Mouse (Mus musculus) CH12.LX (cell line): ENCODE data around the gene Lpin2. TPM values are rescaled to one million over a fixed set of nuclear protein-coding genes. Genes with fewer than 3 reads are reported as not detected.

Source experiments
- DNase-seq: peaks from one replicate; pipeline ENCODE4 v3.0.0-alpha.2; 2013; ENCODE audit errors: extremely low read depth
- H3K27ac ChIP-seq: 2 replicates; pipeline ENCODE4 v1.5.1; 2012; ENCODE audit warnings: low read depth, mild to moderate bottlenecking, control low read depth, moderate library complexity; ENCODE audit not compliant: insufficient read depth
- H3K27me3 ChIP-seq: replicated peaks from 2 replicates; pipeline ENCODE3; 2012; ENCODE audit warnings: inconsistent platforms
- H3K36me3 ChIP-seq, 2 experiments: replicated peaks in 1 of 2; 2 replicates each; pipeline versions ENCODE3 to v1.6.1; 2012; ENCODE audit warnings: inconsistent platforms in 1 of 2, low read length in 1 of 2, mild to moderate bottlenecking in 1 of 2, mixed read lengths in 1 of 2, moderate library complexity in 1 of 2; ENCODE audit not compliant: control insufficient read depth in 1 of 2, insufficient read depth in 1 of 2
- H3K4me1 ChIP-seq, 2 experiments: 2 replicates each; pipeline ENCODE4 v1.6.1; 2012; ENCODE audit warnings: inconsistent platforms in 1 of 2, moderate library complexity in 1 of 2; ENCODE audit not compliant: insufficient read depth in 2 of 2, control insufficient read depth in 1 of 2
- H3K4me2 ChIP-seq: 2 replicates; pipeline ENCODE4 v1.6.1; 2012; ENCODE audit warnings: low read depth, mild to moderate bottlenecking, control low read depth; ENCODE audit not compliant: poor library complexity, insufficient read depth, severe bottlenecking
- H3K4me3 ChIP-seq, 3 experiments: fragments of 150-350 bp in 1 of 3; sonication (generic) in 1 of 3; replicated peaks in 1 of 3; 2 replicates each; pipeline versions ENCODE3 to v1.5.1; 2011 to 2012; ENCODE audit warnings: low read depth in 2 of 3, low read length in 2 of 3, mild to moderate bottlenecking in 2 of 3, moderate library complexity in 2 of 3, control low read depth in 1 of 3, improper control_type of control experiment in 1 of 3, inconsistent platforms in 1 of 3, mixed read lengths in 1 of 3; ENCODE audit not compliant: poor library complexity in 1 of 3
- H3K79me2 ChIP-seq: replicated peaks from 2 replicates; pipeline ENCODE4 v1.6.1; 2012; ENCODE audit warnings: mild to moderate bottlenecking, moderate library complexity; ENCODE audit not compliant: control insufficient read depth, poor library complexity, insufficient read depth, severe bottlenecking; ENCODE audit errors: extremely low read depth
- H3K9ac ChIP-seq: 2 replicates; pipeline ENCODE4 v1.6.1; 2012; ENCODE audit warnings: low read depth, mild to moderate bottlenecking, control low read depth, moderate library complexity; ENCODE audit not compliant: insufficient read depth
- H3K9me3 ChIP-seq: replicated peaks from 2 replicates; pipeline ENCODE3; 2012; ENCODE audit warnings: low read length, inconsistent platforms, mixed read lengths
- CHD2 ChIP-seq: IDR thresholded peaks from 2 replicates; pipeline ENCODE4 v1.6.1; 2011; ENCODE audit warnings: low read length, improper control_type of control experiment
- CTCF ChIP-seq, 2 experiments: IDR thresholded peaks in 1 of 2; conservative IDR thresholded peaks in 1 of 2; 2 replicates each; pipeline ENCODE4 v1.5.1; 2011 to 2012; ENCODE audit warnings: low read depth in 2 of 2, low read length in 2 of 2, improper control_type of control experiment in 1 of 2, inconsistent platforms in 1 of 2, mild to moderate bottlenecking in 1 of 2, moderate library complexity in 1 of 2
- E2F4 ChIP-seq: IDR thresholded peaks from 2 replicates; pipeline ENCODE4 v1.6.1; 2011; ENCODE audit warnings: low read depth, low read length, improper control_type of control experiment; ENCODE audit not compliant: insufficient replicate concordance
- ELF1 ChIP-seq: IDR thresholded peaks from 2 replicates; pipeline ENCODE4 v1.6.1; 2014; ENCODE audit warnings: low read depth, mild to moderate bottlenecking, inconsistent platforms, low read length, improper control_type of control experiment
- EP300 ChIP-seq: IDR thresholded peaks from 2 replicates; pipeline ENCODE4 v1.6.1; 2011; ENCODE audit warnings: low read length, improper control_type of control experiment
- HCFC1 ChIP-seq: IDR thresholded peaks from 2 replicates; pipeline ENCODE4 v1.6.1; 2012; ENCODE audit warnings: low read depth, mild to moderate bottlenecking, inconsistent platforms, low read length, improper control_type of control experiment
- IRF4 ChIP-seq: IDR thresholded peaks from 2 replicates; pipeline ENCODE4 v1.6.1; 2014; ENCODE audit warnings: low read depth, mild to moderate bottlenecking, inconsistent platforms, low read length, improper control_type of control experiment
- JUN ChIP-seq: IDR thresholded peaks from 2 replicates; pipeline ENCODE4 v1.6.1; 2011; ENCODE audit warnings: low read depth, mild to moderate bottlenecking, low read length, improper control_type of control experiment, moderate library complexity; ENCODE audit not compliant: insufficient read depth
- JUND ChIP-seq: conservative IDR thresholded peaks from 2 replicates; pipeline ENCODE4 v1.6.1; 2011; ENCODE audit warnings: low read depth, low read length, improper control_type of control experiment
- KAT2A ChIP-seq: IDR thresholded peaks from 2 replicates; pipeline ENCODE4 v1.6.1; 2012; ENCODE audit warnings: low read length, improper control_type of control experiment, inconsistent platforms; ENCODE audit not compliant: insufficient replicate concordance
- MAZ ChIP-seq: IDR thresholded peaks from 2 replicates; pipeline ENCODE4 v1.6.1; 2012; ENCODE audit warnings: low read depth, mild to moderate bottlenecking, inconsistent platforms, low read length, improper control_type of control experiment, moderate library complexity
- MXI1 ChIP-seq: IDR thresholded peaks from 2 replicates; pipeline ENCODE4 v1.6.1; 2011; ENCODE audit warnings: mild to moderate bottlenecking, low read depth, low read length, improper control_type of control experiment
- MYC ChIP-seq: IDR thresholded peaks from 2 replicates; pipeline ENCODE4 v1.6.1; 2011; ENCODE audit warnings: low read depth, mild to moderate bottlenecking, improper control_type of control experiment, low read length
- NELFE ChIP-seq: IDR thresholded peaks from 2 replicates; pipeline ENCODE4 v1.6.1; 2011; ENCODE audit warnings: low read depth, low read length, improper control_type of control experiment
- POLR2AphosphoS2 ChIP-seq: IDR thresholded peaks from 2 replicates; pipeline ENCODE4 v1.6.1; 2011; ENCODE audit warnings: low read depth, low read length, improper control_type of control experiment
- RAD21 ChIP-seq: IDR thresholded peaks from 2 replicates; pipeline ENCODE4 v1.6.1; 2011; ENCODE audit warnings: low read depth, mild to moderate bottlenecking, low read length, improper control_type of control experiment, moderate library complexity
- RCOR1 ChIP-seq: conservative IDR thresholded peaks from 2 replicates; pipeline ENCODE4 v1.6.1; 2012; ENCODE audit warnings: low read depth, mild to moderate bottlenecking, inconsistent platforms, low read length, improper control_type of control experiment
- SMC3 ChIP-seq: IDR thresholded peaks from 2 replicates; pipeline ENCODE4 v1.6.1; 2011; ENCODE audit warnings: low read depth, low read length, improper control_type of control experiment
- TBP ChIP-seq: conservative IDR thresholded peaks from 2 replicates; pipeline ENCODE4 v1.6.1; 2011; ENCODE audit warnings: low read depth, low read length, improper control_type of control experiment
- USF1 ChIP-seq: IDR thresholded peaks from 2 replicates; pipeline ENCODE4 v1.6.1; 2014; ENCODE audit warnings: low read depth, mild to moderate bottlenecking, inconsistent platforms, low read length, improper control_type of control experiment
- USF2 ChIP-seq: conservative IDR thresholded peaks from 2 replicates; pipeline ENCODE4 v1.6.1; 2011; ENCODE audit warnings: low read depth, low read length, improper control_type of control experiment
- ZC3H11A ChIP-seq: IDR thresholded peaks from 2 replicates; pipeline ENCODE4 v1.6.1; 2012; ENCODE audit warnings: low read depth, mild to moderate bottlenecking, inconsistent platforms, low read length, improper control_type of control experiment
- ZKSCAN1 ChIP-seq: IDR thresholded peaks from 2 replicates; pipeline ENCODE4 v1.6.1; 2012; ENCODE audit warnings: low read depth, inconsistent platforms, low read length, improper control_type of control experiment, borderline replicate concordance
- ZNF384 ChIP-seq: IDR thresholded peaks from 2 replicates; pipeline ENCODE4 v1.6.1; 2012; ENCODE audit warnings: low read depth, low read length, improper control_type of control experiment, inconsistent platforms
- dilution Hi-C: fragments of 300-500 bp; cut with MboI; formaldehyde crosslinking; loops from 2 replicates; pipeline ENCODE4 v1.14.3; 2020; ENCODE audit warnings: low sequenced_read_pairs; ENCODE audit not compliant: extremely low pct_unique_long_range_greater_than_20kb, extremely low pct_ligation_motif_present
- in situ Hi-C: fragments of 300-500 bp; cut with MboI; formaldehyde crosslinking; loops from 3 replicates; pipeline ENCODE4 v1.14.3; 2019; ENCODE audit warnings: low sequenced_read_pairs, low pct_ligation_motif_present, low pct_unique_long_range_greater_than_20kb, mixed read lengths
- polyA plus RNA-seq: library from polyadenylated mRNA; unstranded; fragments of >175 nt; gene quantifications from 2 replicates; pipeline ENCODE4 v1.2.1, GENCODE M21; 2012; ENCODE audit warnings: low read depth; ENCODE audit not compliant: insufficient read length
- total RNA-seq, 2 experiments: library from RNA; depleted of rRNA; stranded (reverse); fragments of 300-350 nt in 1 of 2; fragments of >200 nt in 1 of 2; gene quantifications; 2 replicates each; pipeline ENCODE4 v1.2.3; 2012 to 2014

Gene Lpin2
- total and polyA plus RNA-seq, 3 experiments: 25.4 to 31.4 (median 28.1) TPM

DNA sequence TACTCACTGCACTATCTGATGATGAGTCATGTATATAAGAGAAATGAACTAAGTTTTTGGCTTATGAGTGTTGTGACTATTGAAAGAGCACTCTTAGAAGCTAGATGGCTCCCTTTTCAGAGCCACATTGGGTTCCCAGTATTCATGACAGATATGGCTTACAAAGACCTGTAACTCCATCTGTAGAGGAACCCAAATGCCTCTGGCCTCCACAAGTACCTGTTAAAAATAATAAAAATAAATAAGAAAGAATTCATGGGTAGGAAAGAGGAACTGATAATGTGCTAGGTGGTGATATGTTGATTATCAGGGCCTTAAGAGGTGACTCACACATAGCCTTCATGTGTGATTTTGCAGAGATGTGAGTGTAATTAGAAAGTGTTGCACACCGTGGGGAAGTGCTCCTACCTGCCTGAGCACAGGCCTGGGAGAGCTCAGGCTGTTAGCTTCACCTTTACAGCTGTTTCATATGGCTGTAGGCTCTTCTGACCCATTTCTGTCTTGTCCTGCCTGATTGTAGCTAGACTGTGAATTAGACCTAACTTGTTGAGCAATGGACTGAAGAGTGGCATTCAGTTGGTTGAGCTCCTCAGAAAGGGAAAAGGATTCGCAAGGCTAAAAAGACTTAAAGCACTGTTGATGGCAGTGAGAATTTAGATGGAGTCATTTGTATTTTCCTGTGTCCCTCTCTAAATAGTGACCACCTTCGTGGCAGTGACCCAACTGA is 12.7 kb downstream of the Lpin2 start:
- Histone ChIP-seq H3K79me2 (peaks cover 49% of the 10 kb centered on the region), H3K4me2 (no peak overlapping the region), H3K27me3 (no peaks in the 10 kb centered on the region), H3K4me1 (peaks cover 13 to 77% of the 10 kb centered on the region in 2 experiments), H3K9me3 (no peaks in the 10 kb centered on the region), H3K9ac (no peak overlapping the region), H3K4me3 (no peak overlapping the region), H3K27ac (no peak overlapping the region), H3K36me3 (peaks cover 0 to 7% of the 10 kb centered on the region in 2 experiments)
- TF ChIP-seq ZNF384 (no peak), JUN (no peak), MAZ (no peak), ZKSCAN1 (no peak), MXI1 (no peak), POLR2AphosphoS2 (no peak), CHD2 (no peak), JUND (no peak), EP300 (no peak), KAT2A (no peak), USF2 (no peak), RAD21 (no peak), HCFC1 (no peak), ELF1 (no peak)
- dilution Hi-C loops: no loop called here
- in situ Hi-C loops: no loop called here
- DNase-seq: no peak

DNA sequence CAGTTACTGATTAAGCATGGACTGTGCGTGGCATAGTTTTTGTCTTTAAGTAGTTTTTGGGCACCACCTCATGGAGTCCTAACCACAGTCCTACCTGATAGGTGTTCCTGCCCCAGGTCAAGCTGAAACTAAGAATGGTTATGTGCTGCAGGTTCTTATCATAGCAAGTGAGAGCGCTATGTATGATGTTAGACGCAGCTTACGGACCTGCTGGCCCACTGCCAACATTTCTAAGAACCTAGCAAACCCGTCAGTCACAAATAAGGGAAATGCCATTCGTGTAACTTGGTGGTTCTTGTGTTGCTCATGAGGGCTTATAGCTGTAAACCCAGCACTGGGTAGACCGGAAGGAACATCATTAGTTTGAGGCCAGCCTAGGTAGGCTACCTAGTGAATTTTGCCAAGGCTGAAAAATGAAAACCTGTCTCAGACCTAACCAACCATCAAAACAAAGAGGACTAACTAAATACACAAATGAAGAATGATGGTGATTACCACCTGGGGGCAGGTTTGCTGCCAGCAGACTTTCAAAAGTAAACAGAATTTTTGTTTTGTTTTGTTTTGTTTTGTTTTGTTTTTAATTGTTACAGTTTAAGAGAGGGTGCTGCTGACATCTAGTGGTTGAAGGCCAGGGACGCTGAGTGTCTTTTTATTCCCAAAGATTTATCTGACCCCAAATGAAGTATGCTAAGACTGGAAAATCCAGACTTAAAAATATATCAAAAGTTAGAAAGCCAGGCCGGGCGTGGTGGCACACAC is 13.5 kb downstream of the Lpin2 start:
- Histone ChIP-seq H3K27me3 (no peaks in the 10 kb centered on the region), H3K27ac (no peak overlapping the region), H3K79me2 (peaks cover 47% of the 10 kb centered on the region), H3K9ac (no peak overlapping the region), H3K4me3 (no peak overlapping the region)
- dilution Hi-C loops: no loop called here
- no peak for DNase-seq
- TF ChIP-seq NELFE (no peak; the same call in 1 of the 2 replicates), SMC3 (peak; percentile 68), RAD21 (peak; percentile 77), RCOR1 (no peak), USF1 (no peak), CTCF (conservative IDR thresholded peaks at IDR 0.05 in 1 of 2, IDR thresholded peaks at IDR 0.05 in 1 of 2; ENCODE audit: low read depth in 2 of 2, low read length in 2 of 2) (peak in 1 of 2 experiments; percentile 77; a peak in 2 of 4 replicates), IRF4 (0 out of 2 replicates have a peak, but pooled peaks have one; percentile 10), E2F4 (no peak), MYC (no peak), POLR2AphosphoS2 (no peak), ZC3H11A (peak; percentile 31), TBP (no peak)
- TF ChIP-seq, all 38 proteins: peak for 5
- H3K9me3 ChIP-seq: no peaks in the 10 kb centered on the region
- peaks cover 12 to 74% of the 10 kb centered on the region in 2 experiments for H3K4me1 ChIP-seq
- in situ Hi-C loops: no loop called here
- no peak overlapping the region; the same call in 1 of the 2 replicates for H3K4me2 ChIP-seq
- H3K36me3 ChIP-seq: peaks cover 0 to 14% of the 10 kb centered on the region in 2 experiments
